Mouse (Mus musculus) spleen, postnatal 14 days (tissue): Measurements from ENCODE around the gene Tk1.
"Not testable (repeated sequence)": the region's sequence is repeated elsewhere in the genome, so short reads cannot be mapped to it uniquely, and the experiment has no call there.

Experiments used
- DNase-seq, 2 experiments: peaks; one replicate each; pipeline ENCODE4 v3.0.0; 2021 to 2022; ENCODE audit warnings: low spot score in 2 of 2

Tk1 gene

GRCm38 (mm10) chr11:117790703-117791440 lies 35.0 kb downstream of the Tk1 start:
- peak; percentile 30 to 50 for DNase-seq

GRCm38 (mm10) chr11:117790286-117790685 lies 35.6 kb downstream of the Tk1 start:
- peak; percentile 66 to 77 for DNase-seq

GRCm38 (mm10) chr11:117788481-117788880 lies 37.4 kb downstream of the Tk1 start:
- not testable (repeated sequence) for DNase-seq

GRCm38 (mm10) chr11:117786294-117786693 lies 39.6 kb downstream of the Tk1 start:
- DNase-seq = peak; percentile 60 to 75

- DNase-seq = peak; percentile 59 to 66
These were observed 42.1 kb downstream of the Tk1 start for GRCm38 (mm10) chr11:117783683-117784309.

- peak; percentile 75 to 88 for DNase-seq
These were observed 42.8 kb downstream of the Tk1 start for GRCm38 (mm10) chr11:117783089-117783488.

- DNase-seq = no peak
These were observed 43.2 kb downstream of the Tk1 start for GRCm38 (mm10) chr11:117782705-117783034.

GRCm38 (mm10) chr11:117781993-117782704 lies 43.7 kb downstream of the Tk1 start, which contains the start of the genes Tmc8 and Tmc6:
Gene Tmc8 (plus strand): TSS chr11:117782076.
Gene Tmc6 (minus strand): TSS chr11:117782198.
- peak; percentile 69 to 75 for DNase-seq

- DNase-seq = peak; percentile 57 to 73
These were observed 44.6 kb downstream of the Tk1 start for GRCm38 (mm10) chr11:117781199-117781821.

- DNase-seq = peak; percentile 87 to 90
These were observed 45.2 kb downstream of the Tk1 start for GRCm38 (mm10) chr11:117780582-117781111.

- no peak for DNase-seq
These were observed 45.7 kb downstream of the Tk1 start for GRCm38 (mm10) chr11:117780199-117780515.

GRCm38 (mm10) chr11:117779434-117780198 lies 46.3 kb downstream of the Tk1 start:
- DNase-seq = peak; percentile 60 to 64

- peak; percentile 40 to 49 for DNase-seq
These were observed 47.0 kb downstream of the Tk1 start for GRCm38 (mm10) chr11:117778851-117779433.

GRCm38 (mm10) chr11:117778031-117778430 lies 47.9 kb downstream of the Tk1 start:
- no peak for DNase-seq

GRCm38 (mm10) chr11:117777111-117777510 lies 48.8 kb downstream of the Tk1 start:
- no peak for DNase-seq

GRCm38 (mm10) chr11:117776085-117776792 lies 49.7 kb downstream of the Tk1 start:
- no peak for DNase-seq

- DNase-seq = no peak
These were observed 50.4 kb downstream of the Tk1 start for GRCm38 (mm10) chr11:117775540-117775939.

GRCm38 (mm10) chr11:117774925-117775324 lies 51.0 kb downstream of the Tk1 start:
- DNase-seq = no peak

GRCm38 (mm10) chr11:117772352-117772751 lies 53.5 kb downstream of the Tk1 start:
- no peak for DNase-seq

- DNase-seq = no peak
These were observed 55.5 kb downstream of the Tk1 start for GRCm38 (mm10) chr11:117770407-117770806.
